Mouse (Mus musculus) CD4-positive, CD25-positive, alpha-beta regulatory T cell, adult 4 months (primary cell): ENCODE data around the gene Gm13078. TPM values are rescaled to one million over a fixed set of nuclear protein-coding genes. Genes with fewer than 3 reads are reported as not detected.

Source experiments
- ATAC-seq: one replicate; pipeline ENCODE4 v1.8.0; 2017
- polyA plus RNA-seq, 2 experiments: library from polyadenylated mRNA; unstranded; fragments of 100-300 nt; shearing (Covaris generic); gene quantifications; one replicate each; pipeline ENCODE4 v1.2.1; 2017

The Gm13078 gene
- not detected for polyA plus RNA-seq

DNA sequence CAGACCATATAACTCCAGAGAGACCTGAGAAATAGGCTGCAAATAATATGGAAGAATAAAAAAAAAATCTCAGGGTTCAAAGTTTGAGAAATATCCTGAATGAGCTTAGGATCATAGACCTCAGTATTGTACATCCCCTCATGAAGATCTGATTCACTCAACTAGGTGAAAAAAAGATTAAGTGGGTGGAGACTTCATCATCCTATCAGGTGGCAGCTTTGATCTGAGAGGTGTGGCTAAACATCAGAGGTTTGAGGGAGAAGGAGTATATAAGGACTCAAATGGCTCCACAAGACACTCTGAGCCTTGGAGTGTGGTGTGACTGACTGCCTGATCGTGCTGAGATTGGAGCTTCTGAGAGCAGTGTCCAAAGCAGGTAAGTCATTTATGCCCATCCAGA lies at the start of gene Gm13078:
Gm13078 (plus strand) TSS at position 301 of the 400 bp plus-strand sequence.
- no peak for ATAC-seq

DNA sequence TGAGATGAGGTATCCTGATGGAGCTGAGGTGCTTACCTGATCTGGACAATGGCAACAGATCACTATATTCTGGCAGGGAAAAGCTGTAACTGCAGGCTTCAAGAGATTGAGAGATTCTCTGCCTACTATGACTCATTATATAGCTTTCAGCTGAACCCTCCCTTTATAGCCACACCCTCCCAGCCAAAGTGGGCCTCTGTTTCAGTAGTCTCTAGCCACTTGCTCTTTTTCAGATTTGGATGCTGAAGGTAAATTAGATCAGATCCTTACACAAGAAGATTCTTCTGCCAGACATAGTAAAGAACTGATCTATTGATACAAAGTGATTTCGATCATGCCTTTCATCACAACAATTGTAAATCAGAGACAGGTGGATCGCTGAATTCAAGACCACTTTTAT lies 16.6 kb upstream of the Gm13078 start, which contains the start of gene Gm13089:
Gm13089 (minus strand) TSS at position 101 of the 400 bp plus-strand sequence.
- ATAC-seq: no peak

Other genes starting within 250 kb of the Gm13078 start
- gene Gm13043, start 208.1 kb upstream of the Gm13078 start, polyA plus RNA-seq: not detected
- not detected for gene Gm13040, start 183.5 kb upstream of the Gm13078 start, polyA plus RNA-seq
- not detected for gene BC080695, start 167.8 kb upstream of the Gm13078 start, polyA plus RNA-seq
- gene Gm13057, start 167.7 kb upstream of the Gm13078 start, polyA plus RNA-seq: not detected
- not detected for gene Gm13083, start 104.5 kb upstream of the Gm13078 start, polyA plus RNA-seq
- not detected for gene Gm13088, start 62.2 kb upstream of the Gm13078 start, polyA plus RNA-seq
- gene Gm13089, start 16.7 kb upstream of the Gm13078 start, polyA plus RNA-seq: not detected
- not detected for gene Gm13023, start 69.9 kb downstream of the Gm13078 start, polyA plus RNA-seq
- gene Gm13084, start 96.6 kb downstream of the Gm13078 start, polyA plus RNA-seq: not detected
- not detected for gene Gm13103, start 127.0 kb downstream of the Gm13078 start, polyA plus RNA-seq
- not detected for gene Pramef6, start 180.9 kb downstream of the Gm13078 start, polyA plus RNA-seq
- gene Pramef25, start 231.6 kb downstream of the Gm13078 start, polyA plus RNA-seq: not detected
- not detected for gene Gm13101, start 247.5 kb downstream of the Gm13078 start, polyA plus RNA-seq